Mouse (Mus musculus) forebrain, embryonic 14.5 days (tissue): ENCODE results near the gene Slc25a29. TPM values are rescaled to one million over a fixed set of nuclear protein-coding genes. Genes with fewer than 3 reads are reported as not detected.

Source experiments
- ATAC-seq: fragments of 200-750 bp; cut with Nextera tagmentation; 2 replicates; pipeline ENCODE4 v1.8.0; 2017; ENCODE audit warnings: mild to moderate bottlenecking, moderate library complexity
- DNase-seq: peaks from one replicate; pipeline ENCODE4 v3.0.0-alpha.2; 2015; ENCODE audit warnings: low spot score
- H3K27ac ChIP-seq: fragments of 300-500 bp; sonication (generic); 2 replicates; pipeline ENCODE4 v1.5.1; 2014; ENCODE audit warnings: low read depth, mild to moderate bottlenecking, control low read depth, low read length, moderate library complexity
- H3K27me3 ChIP-seq: fragments of 300-500 bp; sonication (generic); replicated peaks from 2 replicates; pipeline ENCODE4 v1.6.1; 2014; ENCODE audit warnings: low read length, control low read depth, mixed read lengths; ENCODE audit not compliant: control insufficient read depth, insufficient read depth
- H3K36me3 ChIP-seq: fragments of 300-500 bp; sonication (generic); 2 replicates; pipeline ENCODE4 v1.6.1; 2014; ENCODE audit warnings: low read length, control low read depth; ENCODE audit not compliant: control insufficient read depth, insufficient read depth
- H3K4me1 ChIP-seq: fragments of 300-500 bp; sonication (generic); 2 replicates; pipeline ENCODE4 v1.6.1; 2014; ENCODE audit warnings: antibody characterized with exemption, low read length, control low read depth; ENCODE audit not compliant: control insufficient read depth, insufficient read depth
- H3K4me2 ChIP-seq: fragments of 300-500 bp; sonication (generic); 2 replicates; pipeline ENCODE4 v1.6.1; 2014; ENCODE audit warnings: mild to moderate bottlenecking, control low read depth, low read length
- H3K4me3 ChIP-seq: fragments of 300-500 bp; sonication (generic); 2 replicates; pipeline ENCODE4 v1.5.1; 2014; ENCODE audit warnings: low read depth, low read length, control low read depth
- H3K9ac ChIP-seq: fragments of 300-500 bp; sonication (generic); 2 replicates; pipeline ENCODE4 v1.6.1; 2014; ENCODE audit warnings: mild to moderate bottlenecking, low read length, control low read depth, moderate library complexity
- H3K9me3 ChIP-seq: fragments of 300-500 bp; sonication (generic); replicated peaks from 2 replicates; pipeline ENCODE4 v1.6.1; 2016; ENCODE audit warnings: low read length, control low read depth, mixed read lengths; ENCODE audit not compliant: control insufficient read depth
- WGBS: fragments of 180-500 bp; shearing (Covaris S2); extraction: QIAGEN DNeasy Blood & Tissue Kit; methylation state at CpG from one replicate; pipeline ENCODE4 v1.1.7; 2014; 5-methylcytosine and 5-hydroxymethylcytosine counted together
- polyA plus RNA-seq: library from polyadenylated mRNA; unstranded; fragments of >200 nt; fragmentation: Nextera tagmentation; extraction: Ambion mirVana; gene quantifications from 2 replicates; pipeline ENCODE4 v1.2.1, GENCODE M21; 2014

Slc25a29 gene
- polyA plus RNA-seq, 1 experiment from 2014 or later, result 21.7 TPM

GRCm38 (mm10) chr12:108830358-108830757 lies 5.3 kb downstream of the Slc25a29 start:
- Histone ChIP-seq H3K27ac (no peak overlapping the region), H3K36me3 (peaks cover 28% of the 10 kb centered on the region), H3K4me1 (peaks cover 10% of the 10 kb centered on the region), H3K9ac (no peak overlapping the region), H3K9me3 (no peaks in the 10 kb centered on the region), H3K4me3 (no peak overlapping the region), H3K27me3 (no peaks in the 10 kb centered on the region), H3K4me2 (no peak overlapping the region)
- ATAC-seq (no peak), DNase-seq (no peak)
- 86% methylated on average over 6 of the region's 6 CpGs for WGBS

GRCm38 (mm10) chr12:108829636-108830035 lies 6.0 kb downstream of the Slc25a29 start:
- Histone ChIP-seq H3K36me3 (peaks cover 28% of the 10 kb centered on the region), H3K4me3 (no peak overlapping the region), H3K4me2 (no peak overlapping the region), H3K27me3 (no peaks in the 10 kb centered on the region), H3K9ac (no peak overlapping the region), H3K4me1 (peaks cover 7% of the 10 kb centered on the region), H3K27ac (no peak overlapping the region), H3K9me3 (no peaks in the 10 kb centered on the region)
- DNase-seq (no peak), ATAC-seq (no peak)
- WGBS, result 70% methylated on average over 5 of the region's 5 CpGs

GRCm38 (mm10) chr12:108827641-108828040 lies 8.0 kb downstream of the Slc25a29 start:
- Histone ChIP-seq H3K4me1 (0 out of 2 replicates have a peak, but pooled peaks cover 3% of the 10 kb centered on the region), H3K27me3 (no peaks in the 10 kb centered on the region), H3K4me2 (no peak overlapping the region), H3K4me3 (no peak overlapping the region), H3K9me3 (no peaks in the 10 kb centered on the region), H3K9ac (no peak overlapping the region), H3K27ac (no peak overlapping the region), H3K36me3 (peaks cover 25% of the 10 kb centered on the region)
- ATAC-seq, result no peak
- 99% methylated on average over 6 of the region's 6 CpGs for WGBS
- no peak for DNase-seq

GRCm38 (mm10) chr12:108826958-108827535 lies 8.6 kb downstream of the Slc25a29 start:
- peaks cover 25% of the 10 kb centered on the region for H3K36me3 ChIP-seq
- ATAC-seq, result no peak
- no peak for DNase-seq
- no peaks in the 10 kb centered on the region for H3K27me3 ChIP-seq
- H3K4me3 ChIP-seq, result no peak overlapping the region
- no peaks in the 10 kb centered on the region for H3K4me1 ChIP-seq
- H3K9me3 ChIP-seq, result no peaks in the 10 kb centered on the region
- 95% methylated on average over 28 of the region's 28 CpGs for WGBS
- H3K4me2 ChIP-seq, result no peak overlapping the region
- H3K9ac ChIP-seq, result no peak overlapping the region
- H3K27ac ChIP-seq, result no peak overlapping the region

GRCm38 (mm10) chr12:108826282-108826957 lies 9.3 kb downstream of the Slc25a29 start:
- H3K27me3 ChIP-seq, result no peaks in the 10 kb centered on the region
- no peak overlapping the region for H3K9ac ChIP-seq
- no peak for DNase-seq
- no peaks in the 10 kb centered on the region for H3K4me1 ChIP-seq
- H3K36me3 ChIP-seq, result peaks cover 25% of the 10 kb centered on the region
- whole genome bisulfite sequencing, result 95% methylated on average over 19 of the region's 19 CpGs
- no peaks in the 10 kb centered on the region for H3K9me3 ChIP-seq
- no peak overlapping the region for H3K27ac ChIP-seq
- H3K4me3 ChIP-seq, result no peak overlapping the region
- H3K4me2 ChIP-seq, result no peak overlapping the region
- no peak for ATAC-seq

- Histone ChIP-seq H3K27me3 (no peaks in the 10 kb centered on the region), H3K27ac (no peak overlapping the region), H3K9ac (no peak overlapping the region), H3K4me1 (no peaks in the 10 kb centered on the region), H3K9me3 (no peaks in the 10 kb centered on the region), H3K4me2 (no peak overlapping the region), H3K4me3 (no peak overlapping the region), H3K36me3 (peaks cover 25% of the 10 kb centered on the region)
- 90% methylated on average over 13 of the region's 13 CpGs for WGBS
- ATAC-seq, result no peak
- DNase-seq, result no peak
Measured at GRCm38 (mm10) chr12:108825561-108826224, 10.0 kb downstream of the Slc25a29 start.

- Histone ChIP-seq H3K4me3 (no peak overlapping the region), H3K4me1 (no peaks in the 10 kb centered on the region), H3K9me3 (no peaks in the 10 kb centered on the region), H3K9ac (no peak overlapping the region), H3K36me3 (peaks cover 20% of the 10 kb centered on the region), H3K4me2 (no peak overlapping the region), H3K27ac (no peak overlapping the region), H3K27me3 (no peaks in the 10 kb centered on the region)
- DNase-seq (no peak), ATAC-seq (no peak)
- 93% methylated on average over 15 of the region's 15 CpGs for WGBS
Measured at GRCm38 (mm10) chr12:108824225-108824874, 11.3 kb downstream of the Slc25a29 start.

- no peak for ATAC-seq
- Histone ChIP-seq H3K36me3 (peaks cover 28% of the 10 kb centered on the region), H3K4me1 (no peaks in the 10 kb centered on the region), H3K27ac (no peak overlapping the region), H3K27me3 (no peaks in the 10 kb centered on the region), H3K9me3 (no peaks in the 10 kb centered on the region), H3K9ac (no peak overlapping the region), H3K4me3 (no peak overlapping the region), H3K4me2 (no peak overlapping the region)
- DNase-seq, result no peak
- WGBS, result 67% methylated on average over 8 of the region's 8 CpGs
Measured at GRCm38 (mm10) chr12:108823036-108823435, 12.6 kb downstream of the Slc25a29 start.
